Mouse (Mus musculus) heart, postnatal 36 days (tissue): ENCODE measurements around the gene Krtap4-7. TPM values are rescaled to one million over a fixed set of nuclear protein-coding genes. Genes with fewer than 3 reads are reported as not detected.
"Not testable (repeated sequence)": the region's sequence is repeated elsewhere in the genome, so short reads cannot be mapped to it uniquely, and the experiment has no call there.

Experiments
- DNase-seq, 2 experiments: peaks; one replicate each; pipeline ENCODE4 v3.0.0; 2021 to 2022
- intact Hi-C: fragments of 180-260 bp; cut with DNase I; formaldehyde crosslinking; loops from one replicate; pipeline ENCODE4 v1.15.1; 2025
- total RNA-seq, 2 experiments: library from RNA; stranded (reverse); gene quantifications; 2 replicates each; pipeline ENCODE4 v1.2.3; 2021

Gene Krtap4-7
- total RNA-seq, 2 experiments from 2014 or later: not detected

- no peak for DNase-seq
- intact Hi-C loops: no loop called here
These were observed 34.8 kb downstream of the Krtap4-7 start for GRCm38 (mm10) chr11:99609126-99609525.

DNA sequence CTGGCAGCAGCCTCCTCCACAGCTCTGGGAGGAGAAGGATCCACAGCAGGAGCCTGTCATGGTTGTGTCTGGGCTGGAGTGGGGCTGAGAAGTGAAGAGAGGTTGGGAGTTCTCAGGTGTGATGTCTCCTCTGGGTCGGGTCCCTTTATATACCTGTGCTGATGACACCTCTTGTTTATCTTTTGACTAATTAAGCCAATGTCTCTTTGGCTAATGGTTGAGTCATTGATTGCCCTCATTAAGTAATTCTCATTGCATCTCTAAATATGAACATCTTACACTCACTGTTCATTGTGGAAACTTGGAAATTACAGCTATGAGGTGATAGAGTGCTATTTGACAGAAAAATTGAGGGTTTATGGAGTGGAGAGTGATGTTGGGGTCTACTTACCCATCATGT lies 40.7 kb downstream of the Krtap4-7 start, which contains the start of gene Gm11938:
Gene Gm11938 (minus strand): TSS at position 101 of the 400 bp plus-strand sequence.
- intact Hi-C loops, DNase-seq: not testable (repeated sequence)

- intact Hi-C loops, DNase-seq: not testable (repeated sequence)
These were observed 46.1 kb downstream of the Krtap4-7 start, which contains the start of gene Krtap9-3 for GRCm38 (mm10) chr11:99597742-99598141. Krtap9-3 (minus strand) TSS chr11:99598105.

Other genes with a start within 250 kb of the Krtap4-7 start
- not detected for gene Krt12, start 221.8 kb downstream of the Krtap4-7 start, total RNA-seq
- gene Krt20, start 205.9 kb downstream of the Krtap4-7 start, total RNA-seq: not detected
- gene Krt23, start 151.0 kb downstream of the Krtap4-7 start, total RNA-seq: not detected
- gene Krt39, start 122.8 kb downstream of the Krtap4-7 start, total RNA-seq: not detected
- not detected for gene Krt40, start 100.9 kb downstream of the Krtap4-7 start, total RNA-seq
- not detected for gene Krtap3-3, start 93.2 kb downstream of the Krtap4-7 start, total RNA-seq
- gene Krtap3-2, start 87.2 kb downstream of the Krtap4-7 start, total RNA-seq: not detected
- not detected for gene Gm11939, start 84.6 kb downstream of the Krtap4-7 start, total RNA-seq
- gene Krtap3-1, start 77.5 kb downstream of the Krtap4-7 start, total RNA-seq: not detected
- not detected for gene Krtap1-5, start 63.1 kb downstream of the Krtap4-7 start, total RNA-seq
- not detected for gene Krtap1-4, start 60.4 kb downstream of the Krtap4-7 start, total RNA-seq
- gene Krtap1-3, start 52.8 kb downstream of the Krtap4-7 start, total RNA-seq: not detected
- not detected for gene Krtap9-3, start 46.0 kb downstream of the Krtap4-7 start, total RNA-seq
- not detected for gene Gm11938, start 40.8 kb downstream of the Krtap4-7 start, total RNA-seq
- not detected for gene Gm11937, start 33.9 kb downstream of the Krtap4-7 start, total RNA-seq
- not detected for gene Krtap2-4, start 29.2 kb downstream of the Krtap4-7 start, total RNA-seq
- gene Gm11562, start 23.7 kb downstream of the Krtap4-7 start, total RNA-seq: not detected
- not detected for gene Krtap4-1, start 15.9 kb downstream of the Krtap4-7 start, total RNA-seq
- gene Krtap4-2, start 9.0 kb downstream of the Krtap4-7 start, total RNA-seq: not detected
- not detected for gene Gm11555, start 6.1 kb upstream of the Krtap4-7 start, total RNA-seq
- gene Gm11563, start 14.9 kb upstream of the Krtap4-7 start, total RNA-seq: not detected
- not detected for gene Krtap4-6, start 21.9 kb upstream of the Krtap4-7 start, total RNA-seq
- gene Gm14190, start 46.7 kb upstream of the Krtap4-7 start, total RNA-seq: not detected
- not detected for gene Gm14180, start 90.2 kb upstream of the Krtap4-7 start, total RNA-seq
- gene Gm11595, start 128.8 kb upstream of the Krtap4-7 start, total RNA-seq: not detected
- not detected for gene Krtap4-8, start 136.6 kb upstream of the Krtap4-7 start, total RNA-seq
- gene Krtap4-9, start 141.1 kb upstream of the Krtap4-7 start, total RNA-seq: not detected
- not detected for gene Gm11596, start 149.4 kb upstream of the Krtap4-7 start, total RNA-seq
- not detected for gene Gm11569, start 154.8 kb upstream of the Krtap4-7 start, total RNA-seq
- gene Gm11554, start 160.4 kb upstream of the Krtap4-7 start, total RNA-seq: not detected
- not detected for gene Krtap4-13, start 165.8 kb upstream of the Krtap4-7 start, total RNA-seq
- gene Gm11564, start 171.6 kb upstream of the Krtap4-7 start, total RNA-seq: not detected
- not detected for gene 2300003K06Rik, start 194.0 kb upstream of the Krtap4-7 start, total RNA-seq
- not detected for gene Krtap4-16, start 207.5 kb upstream of the Krtap4-7 start, total RNA-seq
- not detected for gene Gm11568, start 213.8 kb upstream of the Krtap4-7 start, total RNA-seq
- not detected for gene Gm11559, start 220.4 kb upstream of the Krtap4-7 start, total RNA-seq
- not detected for gene Krtap9-1, start 229.3 kb upstream of the Krtap4-7 start, total RNA-seq
- not detected for gene Gm11567, start 235.1 kb upstream of the Krtap4-7 start, total RNA-seq